Mouse (Mus musculus): ENCODE measurements around the gene Dnajb7.

Gene Dnajb7

DNA sequence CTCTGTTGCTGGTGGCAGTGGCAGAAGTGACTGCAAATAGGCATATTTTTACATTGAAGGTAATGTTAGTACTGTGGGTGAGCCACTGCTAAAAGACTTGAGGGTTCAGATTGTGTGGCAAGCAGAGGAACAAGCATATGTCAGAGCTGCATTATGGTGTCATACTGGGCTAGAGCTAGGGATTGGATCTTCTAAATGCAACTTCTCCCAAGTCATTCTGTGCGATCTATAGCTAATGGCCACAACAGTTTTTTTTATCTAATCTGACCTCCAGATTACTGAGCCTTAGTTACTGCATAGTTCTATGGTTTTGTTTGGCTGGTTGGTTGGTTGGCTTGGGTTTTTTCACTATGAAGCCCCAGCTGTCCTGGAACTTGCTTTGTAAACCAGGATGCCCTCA, at the start of gene Dnajb7:
Dnajb7 (minus strand) TSS at position 101 of the 400 bp plus-strand sequence.
- DNase-seq (ENCODE audit: low read depth) = no peak

DNA sequence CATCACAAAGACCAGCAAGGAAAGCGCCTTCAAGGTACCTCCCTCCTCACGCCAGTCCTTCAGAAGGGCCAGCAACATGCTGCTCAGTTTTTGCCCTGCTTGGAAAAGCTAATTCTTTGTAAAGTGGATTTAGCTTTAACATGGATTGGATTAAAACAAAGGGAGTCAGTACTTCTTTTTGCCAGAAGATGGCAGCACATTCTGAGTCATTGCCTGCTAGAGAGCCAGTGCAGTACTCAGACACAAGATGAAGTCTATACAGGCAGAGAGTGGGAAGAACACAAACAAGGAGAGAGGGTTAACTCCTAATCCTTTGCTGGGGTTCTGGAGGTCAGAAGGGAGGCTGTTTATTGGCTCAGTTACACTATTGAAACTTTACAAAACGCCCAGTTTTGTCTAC, 40.4 kb upstream of the Dnajb7 start:
- peak; percentile 86 for DNase-seq (ENCODE audit: low read depth)

DNA sequence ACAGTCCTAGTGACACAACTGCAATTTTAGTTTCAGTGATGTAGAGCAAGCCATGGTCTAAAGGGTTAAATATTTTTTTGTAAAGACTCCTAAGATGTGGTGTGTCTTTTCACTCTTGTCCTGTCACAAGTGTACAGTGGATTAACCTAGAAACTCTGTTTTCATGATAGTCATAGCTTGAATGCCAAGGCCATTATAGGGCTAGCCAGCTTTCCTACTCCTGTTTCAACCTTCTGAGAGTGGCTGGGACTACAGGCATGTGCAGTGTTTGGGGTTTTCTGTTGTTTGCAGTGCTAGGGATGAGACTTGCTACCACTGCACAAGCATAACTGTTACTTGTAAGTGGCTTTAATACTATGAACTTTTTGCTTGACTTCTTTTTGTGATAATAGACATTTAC, 31.1 kb upstream of the Dnajb7 start:
- no peak for DNase-seq (ENCODE audit: low read depth)

GRCm38 (mm10) chr15:81438345-81438744, 30.2 kb upstream of the Dnajb7 start:
- no peak for DNase-seq (ENCODE audit: low read depth)

- no peak for DNase-seq (ENCODE audit: low read depth)
These were observed 23.1 kb upstream of the Dnajb7 start for GRCm38 (mm10) chr15:81431195-81431594.

GRCm38 (mm10) chr15:81427947-81428346, 19.8 kb upstream of the Dnajb7 start:
- no peak for DNase-seq (ENCODE audit: low read depth)

DNA sequence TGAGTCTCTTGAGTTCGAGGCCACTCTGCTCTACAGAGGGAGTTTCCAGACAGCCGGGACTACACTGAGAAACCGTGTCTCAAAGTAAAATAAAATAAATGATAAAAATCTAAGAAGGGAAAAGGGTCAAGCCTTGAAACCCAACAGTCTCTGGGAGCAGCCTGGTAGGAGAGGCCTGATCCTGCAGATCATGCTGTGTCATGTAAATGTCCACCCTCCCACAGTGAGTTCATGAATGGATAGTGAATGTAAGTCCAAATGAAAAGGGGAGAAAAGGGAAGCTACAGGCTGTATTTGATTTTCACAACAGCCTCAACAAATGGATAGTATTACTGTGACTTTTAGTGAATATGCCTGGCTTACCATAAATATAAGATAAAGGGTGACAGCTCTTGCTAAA, 17.2 kb upstream of the Dnajb7 start:
- DNase-seq (ENCODE audit: low read depth) = no peak

- DNase-seq (ENCODE audit: low read depth) = no peak
These were observed 14.1 kb upstream of the Dnajb7 start for GRCm38 (mm10) chr15:81422156-81422681.

GRCm38 (mm10) chr15:81421454-81421853, 13.4 kb upstream of the Dnajb7 start:
- no peak for DNase-seq (ENCODE audit: low read depth)

DNA sequence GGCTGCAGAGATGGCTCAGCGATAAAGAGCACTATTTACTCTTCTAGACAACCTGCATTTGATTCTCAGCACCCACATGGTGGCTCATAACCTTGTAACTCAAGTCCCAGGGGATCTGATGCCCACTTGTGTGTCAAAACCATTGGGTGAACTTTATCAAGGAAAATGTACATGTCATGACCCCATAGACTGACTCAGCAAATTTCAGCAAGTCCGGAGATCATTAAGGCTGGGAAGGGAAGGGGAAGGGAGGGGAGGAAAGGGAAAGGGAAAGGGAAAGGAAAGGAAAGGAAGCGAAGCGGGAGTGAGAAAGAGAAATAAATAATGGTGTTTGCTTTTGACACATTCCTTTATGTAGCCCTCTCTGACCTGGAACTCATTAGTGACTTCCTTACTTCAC, 10.0 kb upstream of the Dnajb7 start:
- DNase-seq (ENCODE audit: low read depth) = no peak

- DNase-seq (ENCODE audit: low read depth) = peak; percentile 69
These were observed 8.7 kb upstream of the Dnajb7 start for GRCm38 (mm10) chr15:81416763-81417310.

GRCm38 (mm10) chr15:81405008-81405407, 3.1 kb downstream of the Dnajb7 start:
- no peak for DNase-seq (ENCODE audit: low read depth)

DNA sequence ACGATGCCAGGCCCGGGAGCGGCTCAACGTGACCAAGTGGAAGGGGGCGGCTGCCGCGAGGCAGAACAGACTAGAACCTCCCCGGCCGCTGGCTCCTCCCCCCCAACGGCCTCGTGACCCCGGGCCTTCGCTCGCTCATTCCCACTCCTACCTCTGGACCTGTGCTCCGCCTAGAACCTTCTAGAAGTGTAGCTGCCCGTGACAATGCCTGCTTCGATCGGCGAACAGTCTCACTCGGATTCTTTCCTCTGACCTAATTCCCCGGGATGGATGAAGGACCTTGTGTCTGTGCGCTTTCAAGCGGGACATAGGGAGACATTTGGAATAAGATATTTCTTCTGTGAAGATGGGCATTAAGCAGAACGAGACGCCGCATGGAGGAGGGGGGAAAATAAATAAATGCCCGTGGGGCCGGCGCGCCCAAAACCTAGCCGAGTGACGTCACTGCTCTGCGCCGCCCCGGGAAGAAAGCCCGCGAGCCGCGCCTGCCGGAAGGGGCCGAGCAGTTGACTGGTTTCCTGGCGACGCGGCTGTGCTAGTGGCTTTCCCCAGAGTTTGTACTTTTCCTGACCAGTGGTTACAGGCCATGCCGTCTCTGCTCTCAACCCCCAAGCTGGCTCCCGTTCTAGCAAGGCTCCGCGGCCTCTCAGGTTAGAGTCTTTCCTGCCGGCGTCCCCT, 8.3 kb downstream of the Dnajb7 start, which contains the start of the genes St13 and Xpnpep3:
St13 (minus strand) TSS at position 440 of the 678 bp plus-strand sequence.
Xpnpep3 (plus strand) TSS at position 501 of the 678 bp plus-strand sequence.
- DNase-seq (ENCODE audit: low read depth) = peak; percentile 98

DNA sequence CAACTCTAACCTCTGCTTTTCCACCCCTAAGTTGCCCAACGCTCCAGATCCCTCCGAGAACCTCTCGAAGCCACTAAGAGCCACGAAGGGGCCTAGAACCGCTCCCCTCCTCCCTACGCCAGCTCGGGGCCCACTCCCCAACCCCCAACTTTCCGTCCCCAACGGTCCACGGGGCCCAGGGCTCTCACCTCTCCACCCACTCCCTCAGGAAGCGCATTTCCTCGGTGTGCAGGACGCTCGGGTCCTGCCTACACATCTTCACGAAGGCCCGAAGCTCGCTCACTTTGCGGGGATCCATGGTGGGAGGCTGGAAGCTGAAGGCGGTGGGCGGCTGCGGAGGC, 8.8 kb downstream of the Dnajb7 start:
- no peak for DNase-seq (ENCODE audit: low read depth)

- no peak for DNase-seq (ENCODE audit: low read depth)
These were observed 9.9 kb downstream of the Dnajb7 start for GRCm38 (mm10) chr15:81398189-81398588.

DNA sequence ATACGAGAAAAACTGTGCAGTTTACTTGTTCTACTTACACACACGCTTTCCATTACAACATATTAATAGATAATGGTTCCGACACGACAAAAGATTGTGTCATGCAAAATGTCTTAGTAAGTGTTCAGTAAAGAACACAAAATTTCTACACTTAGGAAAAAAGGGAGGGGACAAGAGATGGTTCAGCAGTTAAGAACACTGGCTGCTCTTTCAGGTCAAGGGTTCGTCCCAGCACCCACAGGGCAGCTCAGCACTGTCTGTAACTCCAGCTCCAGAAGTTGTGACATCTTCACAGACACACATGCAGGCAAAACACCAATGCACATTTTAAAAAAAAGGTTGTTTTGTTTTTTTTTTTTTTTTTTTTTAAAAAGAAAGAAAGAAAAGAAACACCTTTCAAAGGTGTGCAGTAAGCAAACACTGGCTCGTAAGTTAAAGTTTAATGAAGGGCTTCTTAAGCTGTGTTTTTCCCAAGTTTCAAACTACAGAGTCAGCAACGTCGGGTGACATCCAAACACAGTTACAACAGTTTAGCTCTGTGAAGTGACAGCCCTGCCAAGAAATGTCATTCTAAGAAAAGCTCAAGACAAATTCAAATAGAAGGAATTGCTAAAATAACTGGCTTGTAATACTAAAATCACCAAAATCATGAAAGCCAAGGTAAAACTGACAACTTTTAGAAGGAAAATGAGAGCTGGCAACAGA, 13.7 kb downstream of the Dnajb7 start:
- no peak for DNase-seq (ENCODE audit: low read depth)

DNA sequence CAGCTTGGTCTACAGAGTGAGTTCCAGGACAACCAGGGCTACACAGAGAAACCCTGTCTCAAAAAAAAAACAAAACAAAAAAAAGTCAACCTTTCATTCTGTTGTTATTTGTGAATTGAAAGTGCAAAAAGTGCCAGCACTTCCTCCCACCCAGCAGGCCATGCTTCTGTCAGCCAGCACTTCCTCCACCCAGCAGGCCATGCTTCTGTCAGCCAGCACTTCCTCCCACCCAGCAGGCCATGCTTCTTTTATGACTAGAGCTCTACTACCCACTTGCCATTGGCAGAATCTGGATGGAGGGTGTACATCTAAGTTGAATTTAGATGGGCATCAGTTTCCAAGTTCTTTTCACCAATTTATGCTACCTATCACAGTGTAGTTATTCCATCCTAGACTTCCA, 15.1 kb downstream of the Dnajb7 start:
- peak; percentile 21 for DNase-seq (ENCODE audit: low read depth)

DNA sequence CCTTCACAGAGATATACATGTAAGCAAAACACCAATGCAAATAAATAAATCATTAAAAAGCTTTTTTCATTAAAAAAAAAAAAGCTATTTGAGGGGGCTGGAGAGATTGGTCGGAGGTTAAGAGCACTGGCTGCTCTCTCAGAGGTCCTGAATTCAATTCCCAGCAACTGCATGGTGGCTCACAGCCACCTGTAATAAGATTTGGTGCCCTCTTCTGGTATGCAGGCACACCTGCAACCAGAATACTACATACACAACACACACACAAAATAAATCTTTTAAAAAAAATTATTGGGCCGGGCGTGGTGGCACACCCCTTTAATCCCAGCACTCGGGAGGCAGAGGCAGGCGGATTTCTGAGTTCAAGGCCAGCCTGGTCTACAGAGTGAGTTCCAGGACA, 21.8 kb downstream of the Dnajb7 start:
- no peak for DNase-seq (ENCODE audit: low read depth)

DNA sequence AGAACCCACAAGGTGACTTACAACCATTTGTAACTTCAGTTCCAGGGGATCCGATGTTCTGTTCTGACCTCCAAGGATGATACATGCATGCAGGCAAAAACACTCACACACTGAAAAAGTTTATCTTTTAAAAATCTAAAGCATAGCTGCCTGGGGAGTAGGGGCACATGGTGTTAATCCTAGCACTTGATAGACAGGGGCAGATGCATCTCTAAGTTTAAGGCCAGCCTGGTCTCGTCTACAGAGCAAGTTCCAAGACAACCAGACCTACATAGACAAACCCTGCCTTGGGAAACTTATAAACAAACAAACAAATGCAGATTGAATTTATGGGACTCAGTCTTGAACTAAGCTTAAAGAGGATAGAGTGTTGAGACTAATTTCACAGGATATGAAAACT, 29.3 kb downstream of the Dnajb7 start:
- no peak for DNase-seq (ENCODE audit: low read depth)

- no peak for DNase-seq (ENCODE audit: low read depth)
These were observed 33.5 kb downstream of the Dnajb7 start for GRCm38 (mm10) chr15:81374621-81375020.

GRCm38 (mm10) chr15:81370356-81370755, 37.7 kb downstream of the Dnajb7 start:
- no peak for DNase-seq (ENCODE audit: low read depth)

DNA sequence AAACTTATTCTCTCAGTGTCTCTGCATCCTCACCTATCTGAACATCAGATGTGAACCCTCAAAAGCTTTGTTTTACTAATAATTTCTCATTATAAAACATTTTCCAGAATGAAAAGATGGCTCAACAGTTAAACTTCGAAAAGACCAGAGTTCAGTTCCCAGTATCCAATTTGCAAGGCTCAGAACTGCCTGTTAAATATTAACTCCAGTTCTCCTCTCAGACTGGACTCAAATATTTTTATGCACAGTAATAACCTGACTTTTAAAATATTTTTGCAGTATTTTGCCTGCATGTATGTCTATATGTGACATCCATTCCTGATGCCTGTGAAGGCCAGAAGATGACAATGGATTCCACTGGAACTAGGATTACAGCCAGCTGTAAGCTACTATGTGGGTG, 39.5 kb downstream of the Dnajb7 start:
- DNase-seq (ENCODE audit: low read depth) = no peak

- no peak for DNase-seq (ENCODE audit: low read depth)
These were observed 41.9 kb downstream of the Dnajb7 start for GRCm38 (mm10) chr15:81366241-81366640.

All from naive thymus-derived CD4-positive, alpha-beta T cell, adult 2 months (primary cell).